Mouse (Mus musculus) myocyte (in vitro differentiated cells): ENCODE results near the gene Vdac2. TPM values are rescaled to one million over a fixed set of nuclear protein-coding genes. Genes with fewer than 3 reads are reported as not detected.

ENCODE experiments used
- H3K27me3 ChIP-seq: one replicate; pipeline ENCODE4 v1.6.1; 2011; ENCODE audit not compliant: control insufficient read depth, insufficient read depth, insufficient read length
- H3K36me3 ChIP-seq: one replicate; pipeline ENCODE4 v1.6.1; 2011; ENCODE audit not compliant: control insufficient read depth, insufficient read depth
- H3K4me2 ChIP-seq: one replicate; pipeline ENCODE4 v1.6.1; 2011; ENCODE audit warnings: low read depth, control low read depth
- H3K4me3 ChIP-seq: one replicate; pipeline ENCODE4 v1.5.1; 2011; ENCODE audit warnings: mild to moderate bottlenecking, control low read depth, moderate library complexity
- H3K79me2 ChIP-seq: one replicate; pipeline ENCODE4 v1.6.1; 2011; ENCODE audit not compliant: control insufficient read depth, insufficient read depth
- H3ac ChIP-seq: one replicate; pipeline ENCODE4 v1.6.1; 2011; ENCODE audit not compliant: control insufficient read depth, insufficient read length
- CEBPB ChIP-seq: IDR thresholded peaks from 2 replicates; pipeline ENCODE4 v1.6.1; 2011; ENCODE audit warnings: mild to moderate bottlenecking, moderate library complexity; ENCODE audit not compliant: poor library complexity, insufficient read depth, severe bottlenecking
- E2F4 ChIP-seq: IDR thresholded peaks from one replicate; pipeline ENCODE4 v1.6.1; 2011; ENCODE audit warnings: mild to moderate bottlenecking, control low read depth, moderate library complexity; ENCODE audit not compliant: insufficient read depth
- MAX ChIP-seq: IDR thresholded peaks from one replicate; pipeline ENCODE4 v1.6.1; 2011; ENCODE audit warnings: low read depth, mild to moderate bottlenecking, control low read depth
- MYOD1 ChIP-seq, 3 experiments: IDR thresholded peaks; one replicate each; pipeline ENCODE4 v1.6.1; 2011; ENCODE audit warnings: control low read depth in 2 of 3, low read depth in 2 of 3, mild to moderate bottlenecking in 2 of 3, moderate library complexity in 1 of 3; ENCODE audit not compliant: insufficient read length in 2 of 3, control insufficient read depth in 1 of 3
- MYOG ChIP-seq, 3 experiments: IDR thresholded peaks; one replicate each; pipeline ENCODE4 v1.6.1; 2011; ENCODE audit warnings: control low read depth in 2 of 3, low read depth in 2 of 3, mild to moderate bottlenecking in 2 of 3; ENCODE audit not compliant: insufficient read length in 2 of 3, control insufficient read depth in 1 of 3, insufficient read depth in 1 of 3
- POLR2A ChIP-seq: IDR thresholded peaks from one replicate; pipeline ENCODE4 v1.6.1; 2011; ENCODE audit warnings: low read depth, mild to moderate bottlenecking, control low read depth, moderate library complexity; ENCODE audit not compliant: insufficient read length
- POLR2AphosphoS2 ChIP-seq: IDR thresholded peaks from one replicate; pipeline ENCODE4 v1.6.1; 2011; ENCODE audit warnings: low read depth, control low read depth; ENCODE audit not compliant: insufficient read length
- REST ChIP-seq: IDR thresholded peaks from one replicate; pipeline ENCODE4 v1.6.1; 2011; ENCODE audit warnings: mild to moderate bottlenecking, control low read depth, moderate library complexity; ENCODE audit not compliant: insufficient read depth, insufficient read length
- SRF ChIP-seq: IDR thresholded peaks from one replicate; pipeline ENCODE4 v1.6.1; 2011; ENCODE audit warnings: low read depth; ENCODE audit not compliant: control insufficient read depth, insufficient read length
- TCF12 ChIP-seq: IDR thresholded peaks from one replicate; pipeline ENCODE4 v1.6.1; 2011; ENCODE audit warnings: mild to moderate bottlenecking, control low read depth; ENCODE audit not compliant: poor library complexity, insufficient read depth, severe bottlenecking
- TCF3 ChIP-seq: IDR thresholded peaks from one replicate; pipeline ENCODE4 v1.6.1; 2011; ENCODE audit warnings: low read depth, control low read depth; ENCODE audit not compliant: insufficient read length
- USF1 ChIP-seq: IDR thresholded peaks from one replicate; pipeline ENCODE4 v1.6.1; 2011; ENCODE audit warnings: low read depth, mild to moderate bottlenecking, control low read depth, moderate library complexity
- polyA plus RNA-seq: library from polyadenylated mRNA; unstranded; fragments of >200 nt; fragmentation: generic; extraction: Trizol; gene quantifications from one replicate; pipeline ENCODE4 v1.2.1, GENCODE M21; 2012; ENCODE audit warnings: missing spikeins

The Vdac2 gene
- polyA plus RNA-seq, 1 experiment = 314 TPM

DNA sequence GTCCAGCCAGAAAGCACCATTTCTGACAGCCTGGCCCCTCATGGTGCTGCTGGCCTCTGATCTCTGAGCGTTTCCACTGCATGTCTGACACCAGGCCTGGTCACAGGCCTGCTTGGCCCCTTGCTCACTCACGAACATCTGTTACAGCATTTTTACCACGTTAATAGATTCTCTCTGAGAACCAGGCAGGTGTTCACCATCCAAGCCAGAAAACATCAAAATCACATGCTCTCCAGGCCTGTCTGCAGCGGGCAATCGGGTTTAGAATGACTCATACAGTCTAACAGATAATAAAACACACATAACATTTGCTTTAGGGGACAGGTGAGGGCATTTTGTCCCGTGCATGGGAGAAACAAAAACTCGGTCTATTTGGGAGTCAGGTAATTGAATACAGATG is 41.3 kb downstream of the Vdac2 start:
- H3K27me3 ChIP-seq = no peaks in the 10 kb centered on the region

DNA sequence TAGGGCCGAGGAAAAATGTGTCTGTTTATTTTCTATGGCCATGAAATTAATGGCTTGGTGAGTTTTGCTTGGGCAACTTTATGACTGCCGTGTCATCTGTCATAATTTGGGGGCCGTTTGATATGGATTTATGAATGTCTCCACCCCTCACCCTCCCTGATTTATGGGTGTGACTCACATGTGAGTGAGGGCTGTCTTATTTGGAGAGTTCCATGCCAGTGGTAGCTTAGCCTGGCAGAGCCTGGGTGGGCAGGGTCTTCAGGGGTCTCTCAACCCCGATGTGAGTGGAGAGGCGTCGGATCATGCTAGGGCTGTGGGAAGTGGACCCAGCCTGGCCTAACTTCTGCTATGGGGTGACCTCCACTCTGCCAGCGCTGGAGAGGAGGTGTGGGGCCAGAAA is 41.8 kb downstream of the Vdac2 start:
- no peak overlapping the region for H3K4me3 ChIP-seq
- H3K4me2 ChIP-seq = no peak overlapping the region
- no peaks in the 10 kb centered on the region for H3K79me2 ChIP-seq
- H3K36me3 ChIP-seq = no peaks in the 10 kb centered on the region
- TF ChIP-seq MYOD1 (IDR thresholded peaks at IDR 0.05; ENCODE audit: control insufficient read depth in 1 of 3, insufficient read length in 2 of 3, low read depth in 2 of 3) = no peak
- TF ChIP-seq MAX = no peak
- no peak for TF ChIP-seq SRF
- no peak for TF ChIP-seq POLR2A
- no peak for TF ChIP-seq MYOG (IDR thresholded peaks at IDR 0.05; ENCODE audit: control insufficient read depth in 1 of 3, insufficient read depth in 1 of 3, insufficient read length in 2 of 3, low read depth in 2 of 3)
- TF ChIP-seq REST = no peak
- no peak for TF ChIP-seq TCF12
- TF ChIP-seq POLR2AphosphoS2 = no peak
- no peak for TF ChIP-seq TCF3
- no peak for TF ChIP-seq CEBPB
- no peak for TF ChIP-seq USF1
- TF ChIP-seq E2F4 = no peak
- H3K27me3 ChIP-seq = no peaks in the 10 kb centered on the region
- no peak overlapping the region for H3ac ChIP-seq

More for the DNA sequence above, 41.3 kb downstream of the Vdac2 start:
- Histone ChIP-seq H3K4me2 (no peak overlapping the region), H3ac (no peak overlapping the region), H3K36me3 (no peaks in the 10 kb centered on the region), H3K4me3 (no peak overlapping the region), H3K79me2 (no peaks in the 10 kb centered on the region)
- TF ChIP-seq MYOD1 (IDR thresholded peaks at IDR 0.05; ENCODE audit: control insufficient read depth in 1 of 3, insufficient read length in 2 of 3, low read depth in 2 of 3) (peak in 2 of 3 experiments; percentile 34 to 40), MYOG (IDR thresholded peaks at IDR 0.05; ENCODE audit: control insufficient read depth in 1 of 3, insufficient read depth in 1 of 3, insufficient read length in 2 of 3, low read depth in 2 of 3) (peak in 1 of 3 experiments; percentile 27), E2F4 (no peak), POLR2AphosphoS2 (no peak)

DNA sequence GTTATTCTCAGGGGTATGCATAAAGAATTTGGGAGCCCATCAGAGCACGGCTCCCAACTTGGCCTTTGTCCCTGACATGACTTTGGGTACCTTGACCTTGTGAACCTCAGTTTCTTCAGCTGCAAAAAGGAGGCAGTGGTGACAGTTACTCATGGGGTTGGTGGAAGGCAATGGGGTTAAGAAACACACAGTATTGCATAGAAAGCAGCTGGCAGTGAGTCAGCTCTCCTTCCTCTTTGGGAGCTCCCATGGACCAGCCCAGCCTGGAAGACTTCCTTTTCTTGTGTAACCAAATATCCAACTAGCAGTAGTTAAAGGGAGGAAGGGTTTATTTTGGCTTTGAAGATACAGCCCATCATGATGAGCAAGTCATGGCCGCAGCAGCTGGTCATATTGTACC is 65.4 kb downstream of the Vdac2 start:
- no peaks in the 10 kb centered on the region for H3K36me3 ChIP-seq
- TF ChIP-seq MYOD1 (IDR thresholded peaks at IDR 0.05; ENCODE audit: control insufficient read depth in 1 of 3, insufficient read length in 2 of 3, low read depth in 2 of 3) (peak in 1 of 3 experiments; percentile 12), REST (no peak), TCF12 (peak; percentile 24), CEBPB (0 out of 2 replicates have a peak, but pooled peaks have one; percentile 35)
- no peaks in the 10 kb centered on the region for H3K27me3 ChIP-seq
- no peak overlapping the region for H3ac ChIP-seq
- no peaks in the 10 kb centered on the region for H3K79me2 ChIP-seq
- H3K4me2 ChIP-seq = no peak overlapping the region
- no peak overlapping the region for H3K4me3 ChIP-seq

DNA sequence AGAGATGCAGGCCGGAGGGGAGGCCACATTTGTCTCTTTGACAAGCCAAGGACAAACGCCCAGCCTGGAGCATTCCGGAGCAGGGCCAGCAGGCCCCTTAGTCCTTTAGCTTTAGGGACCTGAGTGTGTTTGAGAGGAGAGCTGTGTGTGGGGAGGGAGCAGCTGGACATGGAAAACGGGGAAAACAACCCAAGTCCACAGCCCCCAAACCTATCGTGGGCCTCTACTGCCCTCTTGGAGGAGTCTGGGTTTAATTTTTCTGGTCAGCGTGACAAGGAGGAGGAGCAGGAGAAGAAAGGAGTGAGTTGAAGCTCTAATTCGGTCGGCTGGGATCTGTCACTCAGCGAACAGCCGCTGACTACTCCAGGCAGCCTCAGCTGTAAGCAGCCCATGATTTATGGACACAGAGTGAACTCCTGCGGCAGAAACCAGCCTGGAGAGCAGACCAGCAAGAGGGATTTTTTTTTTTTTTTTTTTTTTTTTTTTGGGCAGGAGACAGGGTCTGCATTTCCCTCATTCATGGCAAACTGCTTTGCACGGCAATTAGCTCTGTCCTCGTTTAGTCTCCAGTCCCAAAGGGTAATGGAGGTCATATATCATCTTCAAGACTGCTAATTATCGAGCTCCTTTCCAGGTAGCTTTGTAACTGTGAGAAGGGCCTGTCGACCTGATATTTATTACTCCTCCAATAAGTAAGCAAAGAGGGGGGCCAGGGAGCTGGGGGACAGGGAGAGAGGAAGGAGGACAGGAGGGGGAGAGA is 66.7 kb downstream of the Vdac2 start:
- Histone ChIP-seq H3K79me2 (no peaks in the 10 kb centered on the region), H3K4me3 (no peak overlapping the region), H3ac (no peak overlapping the region), H3K27me3 (no peaks in the 10 kb centered on the region), H3K4me2 (no peak overlapping the region), H3K36me3 (no peaks in the 10 kb centered on the region)
- TF ChIP-seq MYOG (IDR thresholded peaks at IDR 0.05; ENCODE audit: control insufficient read depth in 1 of 3, insufficient read depth in 1 of 3, insufficient read length in 2 of 3, low read depth in 2 of 3) (no peak), USF1 (no peak), E2F4 (no peak), POLR2A (no peak), SRF (no peak)

DNA sequence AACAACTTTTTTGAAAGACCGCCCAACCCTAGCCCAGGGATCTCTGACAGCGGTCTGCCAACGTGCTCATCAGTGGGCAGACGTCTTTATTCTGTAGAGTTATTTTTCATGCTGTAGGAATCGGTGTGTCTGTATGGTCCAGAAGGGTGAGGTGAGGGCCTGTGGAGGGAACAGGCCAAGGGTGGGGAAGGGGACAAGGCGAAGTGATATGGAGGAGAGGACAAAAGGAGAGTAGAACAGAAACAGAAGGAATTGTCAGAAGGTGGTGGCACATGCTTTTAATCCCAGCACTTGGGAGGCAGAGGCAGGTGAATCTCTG is 67.3 kb downstream of the Vdac2 start:
- Histone ChIP-seq H3K4me2 (no peak overlapping the region), H3K36me3 (no peaks in the 10 kb centered on the region)

More for the DNA sequence above, 67.3 kb downstream of the Vdac2 start:
- no peak overlapping the region for H3K4me3 ChIP-seq
- TF ChIP-seq E2F4 (no peak), TCF12 (no peak), POLR2AphosphoS2 (no peak), SRF (no peak), POLR2A (no peak), REST (no peak), TCF3 (no peak), MAX (no peak), USF1 (no peak), CEBPB (no peak)
- no peaks in the 10 kb centered on the region for H3K79me2 ChIP-seq
- no peak overlapping the region for H3ac ChIP-seq
- H3K27me3 ChIP-seq = no peaks in the 10 kb centered on the region

Other genes starting within 250 kb of the Vdac2 start
- gene Dupd1, start 110.7 kb upstream of the Vdac2 start, polyA plus RNA-seq = 0.14 TPM
- gene Samd8, start 74.7 kb upstream of the Vdac2 start, polyA plus RNA-seq = 27.8 TPM
- gene Dusp13, start 74.1 kb upstream of the Vdac2 start, polyA plus RNA-seq = 24.6 TPM
- gene Comtd1, start 23.7 kb downstream of the Vdac2 start, polyA plus RNA-seq = 47.1 TPM
- gene Zfp503, start 164.4 kb downstream of the Vdac2 start, polyA plus RNA-seq = 5.4 TPM
- 1.9 TPM for gene Lrmda, start 194.5 kb downstream of the Vdac2 start, polyA plus RNA-seq